Mouse (Mus musculus): Measurements from ENCODE around the gene Pou5f1.

DNA sequence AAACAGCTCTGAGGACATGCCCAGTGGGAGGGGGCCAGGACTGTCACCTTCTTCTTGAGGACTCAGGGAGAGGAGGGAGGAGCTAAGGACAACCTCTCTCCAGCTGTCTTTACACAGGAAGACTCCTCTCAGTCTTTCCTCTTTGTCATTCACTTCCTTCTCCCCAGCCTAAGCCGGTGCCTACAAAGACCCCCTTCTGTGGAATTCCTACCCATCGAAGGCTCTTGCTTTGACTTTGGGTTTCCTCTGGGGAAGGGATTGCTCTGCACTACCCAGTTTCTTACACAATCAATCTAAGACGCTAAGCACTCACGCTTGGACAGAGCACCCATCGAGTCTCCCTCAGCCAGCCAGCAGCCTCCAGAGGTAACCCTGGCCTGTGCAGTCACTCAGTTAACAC lies 42.8 kb downstream of the Pou5f1 start:
- TF ChIP-seq GATA1 (IDR thresholded peaks at IDR 0.05; ENCODE audit: borderline replicate concordance, low read length) = no peak
- no peak for TF ChIP-seq FLI1 (IDR thresholded peaks at IDR 0.05; ENCODE audit: low read length)

All from megakaryocyte, embryonic 14.5 days (primary cell).